Mouse (Mus musculus): ENCODE results near the gene Tango6. TPM values are rescaled to one million over a fixed set of nuclear protein-coding genes. Genes with fewer than 3 reads are reported as not detected.

The Tango6 gene
- polyA plus RNA-seq, 1 experiment, result 6.9 TPM

GRCm38 (mm10) chr8:106816431-106817170 is 133.7 kb downstream of the Tango6 start:
- Histone ChIP-seq H3K4me3 (no peak overlapping the region), H3K27me3 (ENCODE audit: control insufficient read depth, insufficient read depth, insufficient read length) (no peaks in the 10 kb centered on the region), H3K79me2 (ENCODE audit: control insufficient read depth, insufficient read depth) (no peaks in the 10 kb centered on the region), H3K4me2 (ENCODE audit: low read depth) (no peak overlapping the region), H3ac (ENCODE audit: control insufficient read depth, insufficient read length) (no peak overlapping the region), H3K36me3 (ENCODE audit: control insufficient read depth, insufficient read depth) (no peaks in the 10 kb centered on the region)
- TF ChIP-seq CEBPB (IDR thresholded peaks at IDR 0.05; ENCODE audit: insufficient read depth, poor library complexity, severe bottlenecking), result no peak
- TF ChIP-seq MYOG (IDR thresholded peaks at IDR 0.05; ENCODE audit: control insufficient read depth in 1 of 3, insufficient read depth in 1 of 3, insufficient read length in 2 of 3, low read depth in 2 of 3), result no peak
- TF ChIP-seq POLR2A (IDR thresholded peaks at IDR 0.05; ENCODE audit: insufficient read length, low read depth), result no peak
- TF ChIP-seq TCF3 (IDR thresholded peaks at IDR 0.05; ENCODE audit: insufficient read length, low read depth), result no peak
- TF ChIP-seq USF1 (IDR thresholded peaks at IDR 0.05; ENCODE audit: low read depth), result no peak

- no peaks in the 10 kb centered on the region for H3K79me2 ChIP-seq (ENCODE audit: control insufficient read depth, insufficient read depth)
- H3K4me3 ChIP-seq, result no peak overlapping the region
- H3K36me3 ChIP-seq (ENCODE audit: control insufficient read depth, insufficient read depth), result no peaks in the 10 kb centered on the region
- no peaks in the 10 kb centered on the region for H3K27me3 ChIP-seq (ENCODE audit: control insufficient read depth, insufficient read depth, insufficient read length)
- no peak overlapping the region for H3K4me2 ChIP-seq (ENCODE audit: low read depth)
- TF ChIP-seq CEBPB (IDR thresholded peaks at IDR 0.05; ENCODE audit: insufficient read depth, poor library complexity, severe bottlenecking), result no peak
- TF ChIP-seq E2F4 (IDR thresholded peaks at IDR 0.05; ENCODE audit: insufficient read depth), result no peak
- TF ChIP-seq POLR2AphosphoS2 (IDR thresholded peaks at IDR 0.05; ENCODE audit: insufficient read length, low read depth), result no peak
- TF ChIP-seq MAX (IDR thresholded peaks at IDR 0.05; ENCODE audit: low read depth), result no peak
- no peak for TF ChIP-seq REST (IDR thresholded peaks at IDR 0.05; ENCODE audit: insufficient read depth, insufficient read length)
- no peak for TF ChIP-seq SRF (IDR thresholded peaks at IDR 0.05; ENCODE audit: control insufficient read depth, insufficient read length, low read depth)
- no peak for TF ChIP-seq POLR2A (IDR thresholded peaks at IDR 0.05; ENCODE audit: insufficient read length, low read depth)
- no peak for TF ChIP-seq TCF3 (IDR thresholded peaks at IDR 0.05; ENCODE audit: insufficient read length, low read depth)
- H3ac ChIP-seq (ENCODE audit: control insufficient read depth, insufficient read length), result no peak overlapping the region
Observed at GRCm38 (mm10) chr8:106817171-106817545, 134.3 kb downstream of the Tango6 start.

- TF ChIP-seq POLR2AphosphoS2 (IDR thresholded peaks at IDR 0.05; ENCODE audit: insufficient read length, low read depth) (no peak), REST (IDR thresholded peaks at IDR 0.05; ENCODE audit: insufficient read depth, insufficient read length) (no peak), POLR2A (IDR thresholded peaks at IDR 0.05; ENCODE audit: insufficient read length, low read depth) (no peak), USF1 (IDR thresholded peaks at IDR 0.05; ENCODE audit: low read depth) (no peak), E2F4 (IDR thresholded peaks at IDR 0.05; ENCODE audit: insufficient read depth) (no peak), MYOG (IDR thresholded peaks at IDR 0.05; ENCODE audit: control insufficient read depth in 1 of 3, insufficient read depth in 1 of 3, insufficient read length in 2 of 3, low read depth in 2 of 3) (no peak), SRF (IDR thresholded peaks at IDR 0.05; ENCODE audit: control insufficient read depth, insufficient read length, low read depth) (no peak), TCF12 (IDR thresholded peaks at IDR 0.05; ENCODE audit: insufficient read depth, poor library complexity, severe bottlenecking) (no peak), CEBPB (IDR thresholded peaks at IDR 0.05; ENCODE audit: insufficient read depth, poor library complexity, severe bottlenecking) (no peak), TCF3 (IDR thresholded peaks at IDR 0.05; ENCODE audit: insufficient read length, low read depth) (no peak), MAX (IDR thresholded peaks at IDR 0.05; ENCODE audit: low read depth) (no peak), MYOD1 (IDR thresholded peaks at IDR 0.05; ENCODE audit: control insufficient read depth in 1 of 3, insufficient read length in 2 of 3, low read depth in 2 of 3) (no peak)
Observed at GRCm38 (mm10) chr8:106818626-106819515, 136.0 kb downstream of the Tango6 start.

DNA sequence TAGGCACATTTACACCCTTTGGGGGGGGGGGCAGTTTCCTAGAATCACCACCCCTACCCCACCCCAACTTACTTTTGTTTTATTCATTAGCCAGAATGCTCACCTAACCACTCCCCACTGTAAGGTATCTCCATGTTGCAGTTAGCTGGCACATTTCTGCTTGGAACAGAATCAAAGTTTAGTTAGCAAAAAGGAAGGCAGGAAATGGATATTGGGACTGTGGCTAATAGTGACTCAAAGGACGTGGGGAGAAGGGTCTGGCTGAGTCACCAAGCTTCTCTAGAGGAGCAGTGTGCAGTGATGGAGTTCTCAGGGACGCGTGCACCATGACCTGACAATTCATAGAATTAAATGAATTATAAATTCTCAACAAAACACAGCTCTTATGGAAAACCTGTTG is 136.7 kb downstream of the Tango6 start:
- no peak for TF ChIP-seq E2F4 (IDR thresholded peaks at IDR 0.05; ENCODE audit: insufficient read depth)
- no peak for TF ChIP-seq TCF3 (IDR thresholded peaks at IDR 0.05; ENCODE audit: insufficient read length, low read depth)
- TF ChIP-seq MAX (IDR thresholded peaks at IDR 0.05; ENCODE audit: low read depth), result no peak
- TF ChIP-seq USF1 (IDR thresholded peaks at IDR 0.05; ENCODE audit: low read depth), result no peak
- no peak for TF ChIP-seq CEBPB (IDR thresholded peaks at IDR 0.05; ENCODE audit: insufficient read depth, poor library complexity, severe bottlenecking)
- TF ChIP-seq REST (IDR thresholded peaks at IDR 0.05; ENCODE audit: insufficient read depth, insufficient read length), result no peak
- no peak for TF ChIP-seq TCF12 (IDR thresholded peaks at IDR 0.05; ENCODE audit: insufficient read depth, poor library complexity, severe bottlenecking)
- TF ChIP-seq POLR2A (IDR thresholded peaks at IDR 0.05; ENCODE audit: insufficient read length, low read depth), result no peak
- TF ChIP-seq MYOG (IDR thresholded peaks at IDR 0.05; ENCODE audit: control insufficient read depth in 1 of 3, insufficient read depth in 1 of 3, insufficient read length in 2 of 3, low read depth in 2 of 3), result no peak
- no peak for TF ChIP-seq MYOD1 (IDR thresholded peaks at IDR 0.05; ENCODE audit: control insufficient read depth in 1 of 3, insufficient read length in 2 of 3, low read depth in 2 of 3)
- no peak for TF ChIP-seq POLR2AphosphoS2 (IDR thresholded peaks at IDR 0.05; ENCODE audit: insufficient read length, low read depth)
- no peak for TF ChIP-seq SRF (IDR thresholded peaks at IDR 0.05; ENCODE audit: control insufficient read depth, insufficient read length, low read depth)
- H3K27me3 ChIP-seq (ENCODE audit: control insufficient read depth, insufficient read depth, insufficient read length), result no peaks in the 10 kb centered on the region
- H3K4me2 ChIP-seq (ENCODE audit: low read depth), result no peak overlapping the region
- H3K36me3 ChIP-seq (ENCODE audit: control insufficient read depth, insufficient read depth), result no peaks in the 10 kb centered on the region
- no peak overlapping the region for H3K4me3 ChIP-seq
- H3ac ChIP-seq (ENCODE audit: control insufficient read depth, insufficient read length), result no peak overlapping the region
- no peaks in the 10 kb centered on the region for H3K79me2 ChIP-seq (ENCODE audit: control insufficient read depth, insufficient read depth)

More at GRCm38 (mm10) chr8:106818626-106819515, 136.0 kb downstream of the Tango6 start:
- H3K27me3 ChIP-seq (ENCODE audit: control insufficient read depth, insufficient read depth, insufficient read length), result no peaks in the 10 kb centered on the region
- H3K79me2 ChIP-seq (ENCODE audit: control insufficient read depth, insufficient read depth), result no peaks in the 10 kb centered on the region
- no peak overlapping the region for H3K4me3 ChIP-seq
- H3K36me3 ChIP-seq (ENCODE audit: control insufficient read depth, insufficient read depth), result no peaks in the 10 kb centered on the region
- no peak overlapping the region for H3ac ChIP-seq (ENCODE audit: control insufficient read depth, insufficient read length)
- H3K4me2 ChIP-seq (ENCODE audit: low read depth), result no peak overlapping the region
